Mouse (Mus musculus): ENCODE measurements around the gene Bnc2. TPM values are rescaled to one million over a fixed set of nuclear protein-coding genes. Genes with fewer than 3 reads are reported as not detected.

Gene Bnc2
- polyA plus RNA-seq, 1 experiment: 0.88 TPM

GRCm38 (mm10) chr4:84510466-84510865, 164.6 kb downstream of the Bnc2 start:
- no peaks in the 10 kb centered on the region for H3K4me1 ChIP-seq (ENCODE audit: control insufficient read depth, insufficient read depth, insufficient read length)
- no peak overlapping the region for H3K27ac ChIP-seq (ENCODE audit: insufficient read depth, low read length)
- TF ChIP-seq CTCF (IDR thresholded peaks at IDR 0.05; ENCODE audit: extremely low read depth, insufficient read depth, insufficient read length, insufficient replicate concordance) (no peak), POLR2A (IDR thresholded peaks at IDR 0.05; ENCODE audit: low read depth, low read length) (no peak)
- no peaks in the 10 kb centered on the region for H3K36me3 ChIP-seq (ENCODE audit: control insufficient read depth, insufficient read depth, low read length)
- no peak overlapping the region for H3K4me3 ChIP-seq (ENCODE audit: extremely low read depth, insufficient read depth, insufficient read length)
- DNase-seq (ENCODE audit: low read depth in 1 of 2, low spot score in 2 of 2): no peak
- WGBS: 97% methylated on average over 1 of the region's 1 CpGs
- H3K27me3 ChIP-seq (ENCODE audit: control insufficient read depth, insufficient read depth, low read length): no peaks in the 10 kb centered on the region

- no peak overlapping the region for H3K27ac ChIP-seq (ENCODE audit: insufficient read depth, low read length)
- DNase-seq (ENCODE audit: low read depth in 1 of 2, low spot score in 2 of 2): no peak
- H3K27me3 ChIP-seq (ENCODE audit: control insufficient read depth, insufficient read depth, low read length): no peaks in the 10 kb centered on the region
- 88% methylated on average over 3 of the region's 3 CpGs for WGBS
- H3K4me3 ChIP-seq (ENCODE audit: extremely low read depth, insufficient read depth, insufficient read length): no peak overlapping the region
- H3K36me3 ChIP-seq (ENCODE audit: control insufficient read depth, insufficient read depth, low read length): no peaks in the 10 kb centered on the region
- no peaks in the 10 kb centered on the region for H3K4me1 ChIP-seq (ENCODE audit: control insufficient read depth, insufficient read depth, insufficient read length)
- TF ChIP-seq POLR2A (IDR thresholded peaks at IDR 0.05; ENCODE audit: low read depth, low read length) (no peak), CTCF (IDR thresholded peaks at IDR 0.05; ENCODE audit: extremely low read depth, insufficient read depth, insufficient read length, insufficient replicate concordance) (no peak)
These were observed 167.5 kb downstream of the Bnc2 start for GRCm38 (mm10) chr4:84507551-84507950.

GRCm38 (mm10) chr4:84502581-84503269, 172.3 kb downstream of the Bnc2 start:
- DNase-seq (ENCODE audit: low read depth in 1 of 2, low spot score in 2 of 2): no peak
- no peaks in the 10 kb centered on the region for H3K27me3 ChIP-seq (ENCODE audit: control insufficient read depth, insufficient read depth, low read length)
- 94% methylated on average over 8 of the region's 8 CpGs for WGBS
- TF ChIP-seq POLR2A (IDR thresholded peaks at IDR 0.05; ENCODE audit: low read depth, low read length) (no peak), CTCF (IDR thresholded peaks at IDR 0.05; ENCODE audit: extremely low read depth, insufficient read depth, insufficient read length, insufficient replicate concordance) (no peak)
- H3K4me1 ChIP-seq (ENCODE audit: control insufficient read depth, insufficient read depth, insufficient read length): no peaks in the 10 kb centered on the region
- no peaks in the 10 kb centered on the region for H3K36me3 ChIP-seq (ENCODE audit: control insufficient read depth, insufficient read depth, low read length)
- H3K27ac ChIP-seq (ENCODE audit: insufficient read depth, low read length): no peak overlapping the region
- H3K4me3 ChIP-seq (ENCODE audit: extremely low read depth, insufficient read depth, insufficient read length): no peak overlapping the region

GRCm38 (mm10) chr4:84500796-84501349, 174.2 kb downstream of the Bnc2 start:
- H3K4me1 ChIP-seq (ENCODE audit: control insufficient read depth, insufficient read depth, insufficient read length): no peaks in the 10 kb centered on the region
- H3K4me3 ChIP-seq (ENCODE audit: extremely low read depth, insufficient read depth, insufficient read length): no peak overlapping the region
- TF ChIP-seq CTCF (IDR thresholded peaks at IDR 0.05; ENCODE audit: extremely low read depth, insufficient read depth, insufficient read length, insufficient replicate concordance) (no peak), POLR2A (IDR thresholded peaks at IDR 0.05; ENCODE audit: low read depth, low read length) (no peak)
- 21% methylated on average over 4 of the region's 4 CpGs for WGBS
- H3K27ac ChIP-seq (ENCODE audit: insufficient read depth, low read length): no peak overlapping the region
- H3K36me3 ChIP-seq (ENCODE audit: control insufficient read depth, insufficient read depth, low read length): no peaks in the 10 kb centered on the region
- no peaks in the 10 kb centered on the region for H3K27me3 ChIP-seq (ENCODE audit: control insufficient read depth, insufficient read depth, low read length)
- no peak for DNase-seq (ENCODE audit: low read depth in 1 of 2, low spot score in 2 of 2)

GRCm38 (mm10) chr4:84500259-84500658, 174.8 kb downstream of the Bnc2 start:
- Histone ChIP-seq H3K36me3 (ENCODE audit: control insufficient read depth, insufficient read depth, low read length) (no peaks in the 10 kb centered on the region), H3K4me1 (ENCODE audit: control insufficient read depth, insufficient read depth, insufficient read length) (no peaks in the 10 kb centered on the region), H3K27ac (ENCODE audit: insufficient read depth, low read length) (no peak overlapping the region), H3K4me3 (ENCODE audit: extremely low read depth, insufficient read depth, insufficient read length) (no peak overlapping the region), H3K27me3 (ENCODE audit: control insufficient read depth, insufficient read depth, low read length) (no peaks in the 10 kb centered on the region)
- WGBS: 90% methylated on average over 9 of the region's 9 CpGs
- TF ChIP-seq POLR2A (IDR thresholded peaks at IDR 0.05; ENCODE audit: low read depth, low read length) (no peak), CTCF (IDR thresholded peaks at IDR 0.05; ENCODE audit: extremely low read depth, insufficient read depth, insufficient read length, insufficient replicate concordance) (no peak)
- DNase-seq (ENCODE audit: low read depth in 1 of 2, low spot score in 2 of 2): no peak

- Histone ChIP-seq H3K36me3 (ENCODE audit: control insufficient read depth, insufficient read depth, low read length) (no peaks in the 10 kb centered on the region), H3K4me3 (ENCODE audit: extremely low read depth, insufficient read depth, insufficient read length) (no peak overlapping the region), H3K27me3 (ENCODE audit: control insufficient read depth, insufficient read depth, low read length) (no peaks in the 10 kb centered on the region), H3K27ac (ENCODE audit: insufficient read depth, low read length) (no peak overlapping the region), H3K4me1 (ENCODE audit: control insufficient read depth, insufficient read depth, insufficient read length) (no peaks in the 10 kb centered on the region)
- WGBS: 79% methylated on average over 6 of the region's 6 CpGs
- TF ChIP-seq CTCF (IDR thresholded peaks at IDR 0.05; ENCODE audit: extremely low read depth, insufficient read depth, insufficient read length, insufficient replicate concordance) (no peak), POLR2A (IDR thresholded peaks at IDR 0.05; ENCODE audit: low read depth, low read length) (no peak)
- DNase-seq (ENCODE audit: low read depth in 1 of 2, low spot score in 2 of 2): no peak
These were observed 176.6 kb downstream of the Bnc2 start for GRCm38 (mm10) chr4:84498469-84498868.

GRCm38 (mm10) chr4:84488323-84488722, 186.8 kb downstream of the Bnc2 start:
- no peak overlapping the region for H3K27ac ChIP-seq (ENCODE audit: insufficient read depth, low read length)
- no peak for DNase-seq (ENCODE audit: low read depth in 1 of 2, low spot score in 2 of 2)
- H3K27me3 ChIP-seq (ENCODE audit: control insufficient read depth, insufficient read depth, low read length): no peaks in the 10 kb centered on the region
- TF ChIP-seq CTCF (IDR thresholded peaks at IDR 0.05; ENCODE audit: extremely low read depth, insufficient read depth, insufficient read length, insufficient replicate concordance) (no peak), POLR2A (IDR thresholded peaks at IDR 0.05; ENCODE audit: low read depth, low read length) (no peak)
- no peak overlapping the region for H3K4me3 ChIP-seq (ENCODE audit: extremely low read depth, insufficient read depth, insufficient read length)
- no peaks in the 10 kb centered on the region for H3K4me1 ChIP-seq (ENCODE audit: control insufficient read depth, insufficient read depth, insufficient read length)
- no peaks in the 10 kb centered on the region for H3K36me3 ChIP-seq (ENCODE audit: control insufficient read depth, insufficient read depth, low read length)
- WGBS: 75% methylated on average over 5 of the region's 5 CpGs
